Mouse (Mus musculus): ENCODE measurements around the gene 9530053A07Rik. TPM values are rescaled to one million over a fixed set of nuclear protein-coding genes. Genes with fewer than 3 reads are reported as not detected.

9530053A07Rik gene
- not detected for polyA plus RNA-seq (2014; fragmentation: Illumina TruSeq; extraction: RNeasy Lipid Tissue Mini Kit (QIAGEN cat#74804); ENCODE audit: low read depth, low replicate concordance)

DNA sequence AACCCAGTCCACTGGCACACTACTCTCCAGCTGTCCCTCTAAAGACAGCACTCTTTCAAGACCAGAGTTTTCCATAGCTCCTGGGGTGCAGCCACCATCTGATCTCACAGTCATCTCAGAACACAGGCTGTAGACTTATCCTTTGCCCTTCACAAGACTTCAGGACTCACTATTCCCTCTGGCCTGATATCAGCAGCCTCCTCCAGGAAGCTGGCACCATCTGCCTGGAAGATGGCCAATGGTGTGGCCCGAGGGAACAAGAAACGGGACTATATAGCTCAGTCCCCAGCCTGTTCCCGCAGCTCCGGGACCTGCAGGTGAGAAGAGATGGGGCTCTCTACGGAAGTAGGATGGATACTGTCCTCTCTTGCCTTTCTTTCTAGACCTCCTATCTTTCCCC, at the start of gene 9530053A07Rik:
Gene 9530053A07Rik (plus strand): TSS at position 301 of the 400 bp plus-strand sequence.

DNA sequence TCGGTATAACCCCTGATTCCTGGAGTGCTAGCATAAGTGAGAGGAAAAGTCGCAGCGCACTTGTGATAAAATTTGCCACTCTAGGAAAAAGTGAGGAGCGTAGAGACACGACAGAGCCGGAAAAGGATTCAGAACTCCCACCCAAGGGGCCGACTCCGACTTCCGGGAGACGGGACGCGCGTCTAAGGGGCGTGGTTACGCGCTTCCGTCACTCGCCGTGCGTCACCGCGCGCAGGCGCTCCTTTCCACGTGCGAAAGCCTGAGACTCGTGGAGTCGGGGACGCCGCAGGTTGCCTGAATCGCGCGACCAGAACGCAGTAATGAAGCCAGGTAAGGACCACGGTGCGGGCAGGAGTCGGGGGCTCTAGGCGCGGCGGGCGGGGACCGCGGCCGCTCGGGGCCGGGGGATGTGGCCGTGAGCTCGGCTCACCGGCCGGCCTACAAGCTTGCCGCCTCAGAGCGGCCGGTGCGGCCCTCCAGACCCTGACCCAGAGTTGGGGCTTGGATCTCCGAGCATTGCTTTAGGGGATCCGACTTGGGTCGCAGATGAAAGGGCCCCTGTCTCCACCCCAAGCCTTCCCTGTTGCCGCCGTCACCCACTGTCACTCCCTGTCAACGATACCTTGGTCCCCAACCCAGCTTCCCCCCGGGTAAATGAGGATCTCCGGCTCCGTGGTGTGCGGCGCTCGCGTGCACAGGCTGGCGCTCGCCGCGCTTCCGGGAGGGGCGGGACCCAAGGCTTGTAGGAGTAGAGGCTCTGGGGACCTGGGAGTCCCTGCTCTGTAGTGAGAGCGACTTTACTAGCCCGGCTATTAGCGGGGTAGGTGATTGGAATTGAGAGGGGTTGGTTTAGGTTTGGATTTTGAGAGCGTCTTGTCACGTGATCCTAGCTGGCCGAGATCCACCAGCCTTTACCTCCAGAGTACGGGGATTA, 40.5 kb downstream of the 9530053A07Rik start, which contains the start of gene Fbl:
Gene Fbl (plus strand): TSS at position 222 of the 934 bp plus-strand sequence.

GRCm38 (mm10) chr7:28179228-28179627, 50.0 kb downstream of the 9530053A07Rik start, which contains the start of gene Dyrk1b:
Dyrk1b (plus strand) TSS chr7:28179469.

Other genes with a start within 250 kb of the 9530053A07Rik start
- gene Zfp974, start 200.0 kb upstream of the 9530053A07Rik start, polyA plus RNA-seq (2014; fragmentation: Illumina TruSeq; extraction: RNeasy Lipid Tissue Mini Kit (QIAGEN cat#74804); ENCODE audit: low read depth, low replicate concordance): 15.8 TPM
- gene Zfp780b, start 150.3 kb upstream of the 9530053A07Rik start, polyA plus RNA-seq (2014; fragmentation: Illumina TruSeq; extraction: RNeasy Lipid Tissue Mini Kit (QIAGEN cat#74804); ENCODE audit: low read depth, low replicate concordance): 20.3 TPM
- 4.0 TPM for gene Zfp850, start 115.4 kb upstream of the 9530053A07Rik start, polyA plus RNA-seq (2014; fragmentation: Illumina TruSeq; extraction: RNeasy Lipid Tissue Mini Kit (QIAGEN cat#74804); ENCODE audit: low read depth, low replicate concordance)
- 35.8 TPM for gene Psmc4, start 79.4 kb upstream of the 9530053A07Rik start, polyA plus RNA-seq (2014; fragmentation: Illumina TruSeq; extraction: RNeasy Lipid Tissue Mini Kit (QIAGEN cat#74804); ENCODE audit: low read depth, low replicate concordance)
- not detected for gene Fcgbp, start 58.2 kb upstream of the 9530053A07Rik start, polyA plus RNA-seq (2014; fragmentation: Illumina TruSeq; extraction: RNeasy Lipid Tissue Mini Kit (QIAGEN cat#74804); ENCODE audit: low read depth, low replicate concordance)
- 8.0 TPM for gene Fbl, start 40.2 kb downstream of the 9530053A07Rik start, polyA plus RNA-seq (2014; fragmentation: Illumina TruSeq; extraction: RNeasy Lipid Tissue Mini Kit (QIAGEN cat#74804); ENCODE audit: low read depth, low replicate concordance)
- 0.36 TPM for gene Dyrk1b, start 50.0 kb downstream of the 9530053A07Rik start, polyA plus RNA-seq (2014; fragmentation: Illumina TruSeq; extraction: RNeasy Lipid Tissue Mini Kit (QIAGEN cat#74804); ENCODE audit: low read depth, low replicate concordance)
- gene Eid2, start 138.4 kb downstream of the 9530053A07Rik start, polyA plus RNA-seq (2014; fragmentation: Illumina TruSeq; extraction: RNeasy Lipid Tissue Mini Kit (QIAGEN cat#74804); ENCODE audit: low read depth, low replicate concordance): 8.1 TPM
- 15.5 TPM for gene Eid2b, start 148.3 kb downstream of the 9530053A07Rik start, polyA plus RNA-seq (2014; fragmentation: Illumina TruSeq; extraction: RNeasy Lipid Tissue Mini Kit (QIAGEN cat#74804); ENCODE audit: low read depth, low replicate concordance)
- gene Selenov, start 161.7 kb downstream of the 9530053A07Rik start, polyA plus RNA-seq (2014; fragmentation: Illumina TruSeq; extraction: RNeasy Lipid Tissue Mini Kit (QIAGEN cat#74804); ENCODE audit: low read depth, low replicate concordance): not detected
- not detected for gene Dll3, start 172.8 kb downstream of the 9530053A07Rik start, polyA plus RNA-seq (2014; fragmentation: Illumina TruSeq; extraction: RNeasy Lipid Tissue Mini Kit (QIAGEN cat#74804); ENCODE audit: low read depth, low replicate concordance)
- gene Timm50, start 182.6 kb downstream of the 9530053A07Rik start, polyA plus RNA-seq (2014; fragmentation: Illumina TruSeq; extraction: RNeasy Lipid Tissue Mini Kit (QIAGEN cat#74804); ENCODE audit: low read depth, low replicate concordance): 9.1 TPM
- gene Supt5, start 209.3 kb downstream of the 9530053A07Rik start, polyA plus RNA-seq (2014; fragmentation: Illumina TruSeq; extraction: RNeasy Lipid Tissue Mini Kit (QIAGEN cat#74804); ENCODE audit: low read depth, low replicate concordance): 21.8 TPM
- 90.5 TPM for gene Rps16, start 221.2 kb downstream of the 9530053A07Rik start, polyA plus RNA-seq (2014; fragmentation: Illumina TruSeq; extraction: RNeasy Lipid Tissue Mini Kit (QIAGEN cat#74804); ENCODE audit: low read depth, low replicate concordance)
- gene Plekhg2, start 243.1 kb downstream of the 9530053A07Rik start, polyA plus RNA-seq (2014; fragmentation: Illumina TruSeq; extraction: RNeasy Lipid Tissue Mini Kit (QIAGEN cat#74804); ENCODE audit: low read depth, low replicate concordance): 0.69 TPM

All from kidney, adult 10 weeks (tissue).